Mouse (Mus musculus): ENCODE results near the gene Tmem94.

- TF ChIP-seq GATA1 (IDR thresholded peaks at IDR 0.05; ENCODE audit: borderline replicate concordance, low read length) (no peak), FLI1 (IDR thresholded peaks at IDR 0.05; ENCODE audit: low read length) (no peak)
Measured at GRCm38 (mm10) chr11:115838895-115839311, 73.7 kb downstream of the Tmem94 start.

Data from megakaryocyte, embryonic 14.5 days (primary cell).